Mouse (Mus musculus): ENCODE data around the gene Nhlrc4. TPM values are rescaled to one million over a fixed set of nuclear protein-coding genes. Genes with fewer than 3 reads are reported as not detected.

The Nhlrc4 gene
- polyA plus RNA-seq, 1 experiment: not detected

- Histone ChIP-seq H3K27ac (ENCODE audit: insufficient read depth, low read depth, low read length) (peak within 1 kb of the TSS; percentile 90), H3K4me3 (ENCODE audit: insufficient read depth, low read depth, low read length) (peak within 1 kb of the TSS; percentile 84), H3K4me1 (ENCODE audit: control insufficient read depth, insufficient read depth, low read length) (peaks cover 10% of the 10 kb centered on the region)
- TF ChIP-seq POLR2A (IDR thresholded peaks at IDR 0.05; ENCODE audit: insufficient read depth, low read depth, low read length) (no peak), CTCF (IDR thresholded peaks at IDR 0.05; ENCODE audit: insufficient read depth, low read depth, low read length) (no peak)
- under 1% methylated on average over 68 of the region's 78 CpGs for WGBS
Observed at GRCm38 (mm10) chr17:25919144-25919785, 25.5 kb downstream of the Nhlrc4 start, which contains the start of gene Rab40c. Rab40c (minus strand) TSS chr17:25919727.

- WGBS: 67% methylated on average over 9 of the region's 9 CpGs
- Histone ChIP-seq H3K27ac (ENCODE audit: insufficient read depth, low read depth, low read length) (no peak overlapping the region), H3K4me1 (ENCODE audit: control insufficient read depth, insufficient read depth, low read length) (peaks cover 13% of the 10 kb centered on the region), H3K4me3 (ENCODE audit: insufficient read depth, low read depth, low read length) (peak overlapping the region; percentile 71)
- no peak for TF ChIP-seq POLR2A (IDR thresholded peaks at IDR 0.05; ENCODE audit: insufficient read depth, low read depth, low read length)
- TF ChIP-seq CTCF (IDR thresholded peaks at IDR 0.05; ENCODE audit: insufficient read depth, low read depth, low read length): no peak
Observed at GRCm38 (mm10) chr17:25918037-25918750, 26.6 kb downstream of the Nhlrc4 start.

GRCm38 (mm10) chr17:25916931-25917647 lies 27.7 kb downstream of the Nhlrc4 start:
- Histone ChIP-seq H3K4me3 (ENCODE audit: insufficient read depth, low read depth, low read length) (no peak overlapping the region), H3K27ac (ENCODE audit: insufficient read depth, low read depth, low read length) (no peak overlapping the region), H3K4me1 (ENCODE audit: control insufficient read depth, insufficient read depth, low read length) (peaks cover 13% of the 10 kb centered on the region)
- TF ChIP-seq POLR2A (IDR thresholded peaks at IDR 0.05; ENCODE audit: insufficient read depth, low read depth, low read length) (no peak), CTCF (IDR thresholded peaks at IDR 0.05; ENCODE audit: insufficient read depth, low read depth, low read length) (no peak)
- WGBS: 67% methylated on average over 8 of the region's 8 CpGs

GRCm38 (mm10) chr17:25914295-25914694 lies 30.5 kb downstream of the Nhlrc4 start:
- 66% methylated on average over 4 of the region's 4 CpGs for WGBS

GRCm38 (mm10) chr17:25913877-25914275 lies 30.9 kb downstream of the Nhlrc4 start:
- peak overlapping the region; percentile 79 for H3K27ac ChIP-seq (ENCODE audit: insufficient read depth, low read depth, low read length)
- TF ChIP-seq CTCF (IDR thresholded peaks at IDR 0.05; ENCODE audit: insufficient read depth, low read depth, low read length): no peak
- no peak for TF ChIP-seq POLR2A (IDR thresholded peaks at IDR 0.05; ENCODE audit: insufficient read depth, low read depth, low read length)
- H3K4me3 ChIP-seq (ENCODE audit: insufficient read depth, low read depth, low read length): no peak overlapping the region
- peaks cover 17% of the 10 kb centered on the region for H3K4me1 ChIP-seq (ENCODE audit: control insufficient read depth, insufficient read depth, low read length)
- 38% methylated on average over 1 of the region's 1 CpGs for WGBS

More at GRCm38 (mm10) chr17:25914295-25914694, 30.5 kb downstream of the Nhlrc4 start:
- TF ChIP-seq CTCF (IDR thresholded peaks at IDR 0.05; ENCODE audit: insufficient read depth, low read depth, low read length) (no peak), POLR2A (IDR thresholded peaks at IDR 0.05; ENCODE audit: insufficient read depth, low read depth, low read length) (no peak)
- Histone ChIP-seq H3K4me3 (ENCODE audit: insufficient read depth, low read depth, low read length) (no peak overlapping the region), H3K27ac (ENCODE audit: insufficient read depth, low read depth, low read length) (peak overlapping the region; percentile 79; the same call in 1 of the 2 replicates), H3K4me1 (ENCODE audit: control insufficient read depth, insufficient read depth, low read length) (peaks cover 17% of the 10 kb centered on the region)

GRCm38 (mm10) chr17:25913186-25913876 lies 31.4 kb downstream of the Nhlrc4 start:
- Histone ChIP-seq H3K4me3 (ENCODE audit: insufficient read depth, low read depth, low read length) (no peak overlapping the region), H3K4me1 (ENCODE audit: control insufficient read depth, insufficient read depth, low read length) (peaks cover 15% of the 10 kb centered on the region), H3K27ac (ENCODE audit: insufficient read depth, low read depth, low read length) (peak overlapping the region; percentile 79)
- TF ChIP-seq CTCF (IDR thresholded peaks at IDR 0.05; ENCODE audit: insufficient read depth, low read depth, low read length) (no peak), POLR2A (IDR thresholded peaks at IDR 0.05; ENCODE audit: insufficient read depth, low read depth, low read length) (no peak)
- 53% methylated on average over 14 of the region's 14 CpGs for WGBS

- TF ChIP-seq POLR2A (IDR thresholded peaks at IDR 0.05; ENCODE audit: insufficient read depth, low read depth, low read length): no peak
- no peak for TF ChIP-seq CTCF (IDR thresholded peaks at IDR 0.05; ENCODE audit: insufficient read depth, low read depth, low read length)
- H3K27ac ChIP-seq (ENCODE audit: insufficient read depth, low read depth, low read length): peak overlapping the region; percentile 80
- WGBS: 62% methylated on average over 4 of the region's 4 CpGs
- H3K4me1 ChIP-seq (ENCODE audit: control insufficient read depth, insufficient read depth, low read length): peaks cover 12% of the 10 kb centered on the region
- no peak overlapping the region for H3K4me3 ChIP-seq (ENCODE audit: insufficient read depth, low read depth, low read length)
Observed at GRCm38 (mm10) chr17:25911816-25912215, 32.9 kb downstream of the Nhlrc4 start.

GRCm38 (mm10) chr17:25907640-25908039 lies 37.1 kb downstream of the Nhlrc4 start:
- 43% methylated on average over 2 of the region's 2 CpGs for WGBS
- no peak for TF ChIP-seq CTCF (IDR thresholded peaks at IDR 0.05; ENCODE audit: insufficient read depth, low read depth, low read length)
- no peak for TF ChIP-seq POLR2A (IDR thresholded peaks at IDR 0.05; ENCODE audit: insufficient read depth, low read depth, low read length)
- Histone ChIP-seq H3K4me1 (ENCODE audit: control insufficient read depth, insufficient read depth, low read length) (peaks cover 11% of the 10 kb centered on the region), H3K4me3 (ENCODE audit: insufficient read depth, low read depth, low read length) (no peak overlapping the region), H3K27ac (ENCODE audit: insufficient read depth, low read depth, low read length) (peak overlapping the region; percentile 58; the same call in 1 of the 2 replicates)

Measured in olfactory bulb, adult 2 months (tissue).